Mouse (Mus musculus) kidney, postnatal 10 days (tissue): ENCODE results near the gene Tnfrsf21.

Experiments used
- DNase-seq: peaks from one replicate; pipeline ENCODE4 v3.0.0; 2021; ENCODE audit warnings: mixed read lengths

Gene Tnfrsf21

GRCm38 (mm10) chr17:43016371-43017331, at the start of gene Tnfrsf21:
Gene Tnfrsf21, plus strand, starts transcription at chr17:43016555.
- peak; percentile 95 for DNase-seq

DNA sequence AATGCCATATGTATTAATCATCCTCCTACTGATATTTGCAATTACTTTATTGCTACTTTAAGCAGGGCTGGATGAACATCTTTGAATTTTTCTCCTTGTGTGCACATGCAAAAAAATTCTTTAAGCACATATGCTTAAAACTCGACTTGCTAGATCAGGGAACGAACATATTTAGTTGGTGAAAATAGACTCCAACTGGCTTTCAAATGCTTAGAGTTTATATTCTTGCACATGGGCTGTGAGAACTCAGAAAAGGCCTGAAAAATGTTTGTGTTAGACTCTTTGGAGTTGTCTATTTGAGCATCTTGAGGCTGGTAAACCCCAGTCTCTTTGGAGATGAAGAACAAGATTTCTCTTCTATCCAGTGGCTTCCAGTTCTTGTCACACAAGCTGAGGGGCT, 48.2 kb upstream of the Tnfrsf21 start:
- no peak for DNase-seq

DNA sequence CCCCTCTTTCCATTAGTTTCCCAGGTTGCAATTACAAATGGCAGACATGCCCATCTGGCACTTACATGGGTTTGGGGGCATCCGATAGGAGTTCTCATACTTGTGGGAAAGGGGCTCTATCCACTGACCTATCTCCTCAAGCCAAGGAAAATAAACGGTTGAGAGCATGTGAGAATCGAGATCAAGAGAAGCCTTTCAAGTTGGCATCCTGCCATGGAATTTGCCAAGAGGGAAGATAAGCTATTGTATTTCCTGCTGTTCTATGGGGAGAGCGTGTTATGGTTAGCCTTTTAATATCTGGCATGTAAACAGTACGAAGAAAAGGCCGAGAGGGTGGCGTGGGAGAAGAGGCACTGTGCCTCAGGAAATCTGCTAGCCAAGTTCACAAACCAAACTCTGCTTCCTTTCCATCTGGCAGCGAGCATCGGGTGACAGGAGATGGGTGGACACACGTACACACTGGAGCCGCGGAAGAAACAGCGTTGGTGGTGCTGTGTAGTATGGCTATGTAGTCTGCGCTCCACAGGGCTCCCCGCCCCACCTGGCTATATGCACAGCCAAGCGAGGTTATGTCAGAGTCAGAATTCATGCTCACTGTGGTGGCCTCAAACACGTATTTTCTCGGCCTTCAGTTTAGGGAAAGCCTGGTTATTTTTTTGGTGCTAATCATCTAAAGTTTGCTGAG, 40.9 kb upstream of the Tnfrsf21 start:
- peak; percentile 46 for DNase-seq

DNA sequence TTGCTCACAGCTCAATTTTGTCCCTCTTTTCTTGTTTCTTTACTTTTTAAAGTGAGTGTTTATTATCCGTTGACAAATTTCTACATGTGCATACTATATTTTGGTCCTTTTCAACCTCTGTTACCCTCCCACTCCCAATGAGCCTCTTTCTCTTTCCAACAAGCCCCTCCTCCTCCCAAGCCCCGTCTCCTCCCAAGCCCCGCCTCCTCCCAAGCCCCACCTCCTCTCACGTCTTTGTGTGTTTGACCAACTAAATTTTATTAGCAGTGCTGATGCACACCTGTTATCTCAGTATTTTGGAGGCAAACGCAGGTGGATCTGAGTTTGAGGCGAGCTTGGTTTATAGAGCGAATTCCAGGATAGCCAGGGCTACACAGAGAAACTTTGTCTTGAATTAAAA, 38.6 kb upstream of the Tnfrsf21 start:
- DNase-seq = no peak

DNA sequence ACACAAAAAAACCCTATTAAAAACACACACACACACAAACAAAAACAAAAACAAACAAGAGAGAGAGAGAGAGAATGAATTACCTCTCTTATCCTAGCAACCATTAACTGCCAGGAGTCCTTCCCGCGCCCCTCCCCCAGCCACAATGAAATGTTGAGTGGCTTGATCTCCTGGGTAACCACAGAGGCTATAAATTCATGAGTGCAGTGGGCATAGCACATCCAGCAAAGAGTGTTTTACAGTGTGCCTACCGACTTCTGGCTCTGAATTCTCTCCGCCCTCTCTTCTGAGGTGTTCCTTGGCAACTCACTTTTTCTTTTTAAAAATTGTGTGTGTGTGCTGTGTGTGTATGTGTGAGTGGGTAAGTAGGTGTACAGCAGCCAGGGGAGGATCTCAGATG, 38.0 kb upstream of the Tnfrsf21 start:
- peak; percentile 26 for DNase-seq

- DNase-seq = no peak
Measured at GRCm38 (mm10) chr17:42981806-42982205, 34.5 kb upstream of the Tnfrsf21 start.

DNA sequence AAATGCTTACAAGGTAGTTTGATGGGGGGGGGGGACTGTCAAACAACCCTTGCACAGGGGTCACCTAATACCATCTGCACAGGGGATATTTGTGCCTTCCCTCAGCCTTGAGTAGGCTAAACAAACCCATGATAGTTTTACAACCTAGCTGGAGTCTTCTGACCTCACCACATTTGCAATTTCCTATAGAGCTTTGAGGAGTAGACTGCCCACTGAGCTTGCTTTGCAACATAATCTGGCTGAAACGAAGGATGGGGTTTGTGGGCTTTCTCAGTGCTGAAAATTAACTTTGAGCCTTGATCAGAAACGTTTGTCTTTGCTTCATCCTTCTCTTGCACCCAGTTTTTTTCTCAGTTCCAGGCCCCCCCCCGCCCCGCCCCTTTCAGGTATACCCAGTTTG, 33.8 kb upstream of the Tnfrsf21 start:
- no peak for DNase-seq

GRCm38 (mm10) chr17:42985837-42986589, 30.3 kb upstream of the Tnfrsf21 start:
- DNase-seq = peak; percentile 49

- peak; percentile 40 for DNase-seq
Measured at GRCm38 (mm10) chr17:42987692-42988091, 28.7 kb upstream of the Tnfrsf21 start.

DNA sequence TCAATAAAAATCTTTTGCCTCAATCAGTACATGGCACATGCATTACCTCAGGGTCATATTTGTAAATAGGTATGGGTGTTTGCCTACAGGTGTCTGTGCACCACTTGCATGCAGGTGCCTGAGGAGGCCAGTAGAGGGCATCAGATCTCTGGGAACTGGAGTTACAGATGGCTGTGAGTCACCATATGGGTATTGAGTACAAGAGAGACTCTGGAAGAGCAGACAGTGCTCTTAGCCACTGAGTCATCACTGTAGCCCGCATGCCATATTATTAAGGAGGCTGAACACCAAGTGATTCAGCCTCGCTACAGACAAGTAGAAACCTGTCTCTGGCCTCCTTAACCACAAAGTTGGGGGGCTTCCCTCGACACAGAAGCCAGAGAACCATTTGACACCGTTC, 26.4 kb upstream of the Tnfrsf21 start:
- no peak for DNase-seq

DNA sequence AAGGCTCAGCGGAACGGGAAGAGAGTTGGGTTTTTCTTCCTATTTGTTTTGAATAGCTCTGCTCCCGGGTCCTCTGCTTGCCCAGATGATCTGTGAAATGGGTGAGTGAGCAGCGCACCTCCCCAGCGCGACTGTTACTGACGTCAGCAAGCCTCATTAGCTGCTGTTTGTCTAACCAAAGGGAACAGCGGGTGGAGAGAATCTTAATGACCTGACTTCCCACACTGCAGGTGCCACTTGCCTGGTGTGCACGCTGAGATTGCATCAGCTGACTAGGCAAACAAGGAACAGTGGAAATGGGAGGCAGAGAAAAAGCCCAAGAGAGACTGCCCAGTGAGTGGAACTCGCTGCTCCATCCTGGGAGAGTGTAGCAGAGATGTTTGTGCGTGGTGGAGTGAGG, 25.2 kb upstream of the Tnfrsf21 start:
- peak; percentile 16 for DNase-seq

GRCm38 (mm10) chr17:42999446-42999977, 16.8 kb upstream of the Tnfrsf21 start:
- DNase-seq = no peak

GRCm38 (mm10) chr17:43000598-43000997, 15.8 kb upstream of the Tnfrsf21 start:
- DNase-seq = no peak

GRCm38 (mm10) chr17:43012718-43013117, 3.6 kb upstream of the Tnfrsf21 start:
- DNase-seq = peak; percentile 77

DNA sequence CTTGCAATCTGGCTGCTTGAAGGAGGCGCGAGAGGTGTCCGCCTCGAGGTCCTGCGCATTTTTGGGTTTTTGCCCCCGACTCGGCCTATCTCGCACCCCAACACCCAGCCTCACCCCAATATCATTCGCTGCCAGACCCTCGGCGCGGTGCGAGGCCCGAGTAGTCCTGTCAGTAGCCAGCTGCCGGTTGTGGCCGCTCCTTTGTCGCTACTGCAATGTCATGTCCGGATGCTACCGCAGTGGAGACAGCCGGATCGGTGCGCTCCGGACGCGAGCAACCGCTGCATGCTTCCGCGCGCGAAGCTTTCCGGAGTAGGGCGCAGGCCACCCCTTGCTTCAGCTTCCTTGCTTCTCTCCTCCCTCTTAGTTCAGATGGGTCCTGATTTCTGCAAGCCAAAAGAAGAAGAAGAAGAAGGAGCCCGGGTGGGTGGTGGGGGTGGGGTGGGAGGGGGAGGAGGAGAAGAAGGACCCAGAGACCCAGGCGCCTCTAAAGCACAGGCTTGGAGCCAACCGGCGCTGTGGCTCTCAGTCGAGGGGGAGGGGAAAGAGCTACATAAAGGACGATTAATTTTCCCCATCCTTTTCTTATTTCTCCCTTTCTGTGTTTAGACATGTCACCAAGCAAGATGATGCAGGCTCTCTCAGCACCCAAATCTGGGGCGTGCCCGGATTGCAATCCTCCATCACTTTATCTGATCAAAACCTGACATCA, 1.1 kb downstream of the Tnfrsf21 start:
- DNase-seq = peak; percentile 77

- no peak for DNase-seq
Measured at GRCm38 (mm10) chr17:43018071-43018470, 1.7 kb downstream of the Tnfrsf21 start.

DNA sequence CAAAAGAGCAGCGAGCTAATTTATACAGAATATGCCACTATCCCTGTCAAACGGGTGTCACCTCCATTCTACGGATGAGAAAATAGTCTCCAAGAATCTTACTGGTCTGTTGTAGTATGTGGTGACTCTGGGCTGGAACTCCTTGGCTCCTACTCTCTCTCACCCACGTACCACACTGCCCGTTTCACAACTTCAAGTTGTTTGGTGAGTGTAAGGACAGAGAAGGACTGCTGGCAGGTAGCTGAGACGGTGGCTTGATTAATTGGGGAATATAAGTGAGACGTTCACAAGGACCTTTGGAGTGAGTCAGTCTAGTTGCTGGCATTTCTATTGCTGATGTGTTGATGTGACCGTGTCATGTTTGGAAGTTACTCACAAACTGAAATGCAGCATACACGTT, 3.3 kb downstream of the Tnfrsf21 start:
- no peak for DNase-seq

- DNase-seq = no peak
Measured at GRCm38 (mm10) chr17:43021017-43021416, 4.7 kb downstream of the Tnfrsf21 start.

- no peak for DNase-seq
Measured at GRCm38 (mm10) chr17:43022056-43022455, 5.7 kb downstream of the Tnfrsf21 start.

GRCm38 (mm10) chr17:43023637-43024217, 7.4 kb downstream of the Tnfrsf21 start:
- DNase-seq = peak; percentile 16

- no peak for DNase-seq
Measured at GRCm38 (mm10) chr17:43024531-43024930, 8.2 kb downstream of the Tnfrsf21 start.

GRCm38 (mm10) chr17:43025048-43025447, 8.7 kb downstream of the Tnfrsf21 start:
- no peak for DNase-seq
